In the genomic region with DNA sequence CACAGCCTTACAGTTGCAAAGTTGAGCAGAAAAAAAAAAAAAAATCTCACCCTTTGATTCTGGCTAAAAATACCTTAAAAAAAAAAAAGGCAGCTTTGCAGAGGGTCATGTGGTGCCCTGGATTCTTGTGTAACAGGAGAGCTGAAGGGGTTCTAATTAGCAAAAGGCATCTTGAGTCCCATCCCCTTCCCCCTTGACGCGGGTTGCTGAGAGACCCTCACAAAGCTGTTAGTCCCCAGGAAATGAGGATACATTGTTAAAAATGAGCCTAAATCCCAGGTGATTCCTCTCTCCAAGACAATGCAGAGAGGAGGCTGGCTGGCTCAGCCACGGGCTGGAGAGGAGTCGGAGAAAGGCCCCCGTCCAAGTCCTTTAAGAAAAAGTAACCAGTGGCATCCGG, we compare ENCODE assay signal across 9 mouse cellular contexts. TPM values are rescaled to one million over a fixed set of nuclear protein-coding genes. Genes with fewer than 3 reads are reported as not detected.
DNase-seq lines count a peak whose midpoint lies in the region; ATAC-seq and TF ChIP-seq lines count a peak whose summit lies in the region.
"Had no signal": no experiment of that assay in that cellular context is flagged by ENCODE, and none has a peak within 500 bp of the region (broad histone marks: within the 10 kb centered on the region; RNA-seq: fewer than 3 reads in every experiment).

No protein-coding gene starts in this region.

- 56% methylated on average over 6 of the region's 6 CpGs for WGBS in heart, embryonic 11.5 days (ENCODE audit: insufficient replicate concordance)
- WGBS in forebrain, embryonic 13.5 days, result 8% methylated on average over 6 of the region's 6 CpGs
- 26% methylated on average over 6 of the region's 6 CpGs for WGBS in midbrain, embryonic 11.5 days

- ATAC-seq in heart, embryonic 11.5 days (replicated peaks; ENCODE audit: insufficient number of reproducible peaks, low FRiP score, low TSS enrichment), result no peak
- ATAC-seq in forebrain, embryonic 13.5 days, result peak; percentile 11; the same call in 1 of the 2 replicates
- ATAC-seq in midbrain, embryonic 11.5 days (ENCODE audit: low FRiP score), result peak; percentile 40

- TF ChIP-seq CTCF in brain, embryonic 14.5 days (IDR thresholded peaks at IDR 0.05; ENCODE audit: borderline replicate concordance, extremely low read depth, insufficient read depth, insufficient read length), result no peak

- H3K36me3 ChIP-seq in heart, embryonic 11.5 days (ENCODE audit: control insufficient read depth, insufficient read depth, low read length), result no peaks in the 10 kb centered on the region
- no peaks in the 10 kb centered on the region for H3K36me3 ChIP-seq in forebrain, embryonic 13.5 days (ENCODE audit: poor library complexity, severe bottlenecking)
- no peaks in the 10 kb centered on the region for H3K36me3 ChIP-seq in midbrain, embryonic 11.5 days (ENCODE audit: control insufficient read depth, insufficient read depth, low read length)

- H3K4me1 ChIP-seq in heart, embryonic 11.5 days (ENCODE audit: control insufficient read depth, insufficient read depth, low read length), result peaks cover 6% of the 10 kb centered on the region
- peaks cover 50% of the 10 kb centered on the region for H3K4me1 ChIP-seq in forebrain, embryonic 13.5 days
- peaks cover 19% of the 10 kb centered on the region for H3K4me1 ChIP-seq in midbrain, embryonic 11.5 days (ENCODE audit: control insufficient read depth, insufficient read depth, low read length)

- H3K27me3 ChIP-seq in heart, embryonic 11.5 days (ENCODE audit: control insufficient read depth, insufficient read depth, low read length), result no peaks in the 10 kb centered on the region; the same call in 1 of the 2 replicates
- H3K27me3 ChIP-seq in forebrain, embryonic 13.5 days, result no peaks in the 10 kb centered on the region
- no peaks in the 10 kb centered on the region for H3K27me3 ChIP-seq in midbrain, embryonic 11.5 days (ENCODE audit: control insufficient read depth, insufficient read depth, low read length)

- no peaks in the 10 kb centered on the region for H3K9me3 ChIP-seq in heart, embryonic 11.5 days (replicated peaks; ENCODE audit: control insufficient read depth, low read length)
- no peaks in the 10 kb centered on the region for H3K9me3 ChIP-seq in forebrain, embryonic 13.5 days (replicated peaks)
- H3K9me3 ChIP-seq in midbrain, embryonic 11.5 days (ENCODE audit: control insufficient read depth, low read length), result no peaks in the 10 kb centered on the region

- DNase-seq in heart, adult 8-10 months (ENCODE audit: low spot score), result no peak
- peak; percentile 75 for DNase-seq in brain, embryonic 14.5 days (ENCODE audit: low read depth)
- peak; percentile 93 for DNase-seq in midbrain, embryonic 11.5 days (ENCODE audit: low spot score, missing footprints)
- no peak for DNase-seq in adrenal gland, adult (ENCODE audit: inconsistent age in 2 of 2, low spot score in 1 of 2)
- DNase-seq in gastrocnemius, postnatal 4 days (ENCODE audit: low spot score in 2 of 2), result no peak
- DNase-seq in embryo, embryonic 9.5 days (ENCODE audit: extremely low spot score), result no peak

- no peak overlapping the region for H3K27ac ChIP-seq in heart, embryonic 11.5 days (ENCODE audit: low read depth, low read length)
- peak overlapping the region; percentile 94 for H3K27ac ChIP-seq in forebrain, embryonic 13.5 days
- no peak overlapping the region for H3K27ac ChIP-seq in midbrain, embryonic 11.5 days (ENCODE audit: low read depth, low read length)

- no peak overlapping the region; the same call in 1 of the 2 replicates for H3K4me3 ChIP-seq in heart, embryonic 11.5 days (ENCODE audit: low read depth, low read length)
- 0 out of 2 replicates have a peak overlapping the region, but pooled peaks have one; percentile 16 for H3K4me3 ChIP-seq in forebrain, embryonic 13.5 days
- no peak overlapping the region for H3K4me3 ChIP-seq in midbrain, embryonic 11.5 days (ENCODE audit: low read depth, low read length)
- H3K4me3 ChIP-seq: heart, adult 2 months had no signal

- H3K9ac ChIP-seq in heart, embryonic 11.5 days (ENCODE audit: low read depth, low read length), result no peak overlapping the region
- H3K9ac ChIP-seq in forebrain, embryonic 13.5 days, result 0 out of 2 replicates have a peak overlapping the region, but pooled peaks have one; percentile 36
- H3K9ac ChIP-seq in midbrain, embryonic 11.5 days (ENCODE audit: low read length), result peak overlapping the region; percentile 87; the same call in 1 of the 2 replicates

- H3K4me2 ChIP-seq in heart, embryonic 11.5 days, result peak overlapping the region; percentile 85; the same call in 1 of the 2 replicates
- peak overlapping the region; percentile 51 for H3K4me2 ChIP-seq in forebrain, embryonic 13.5 days
- H3K4me2 ChIP-seq in midbrain, embryonic 11.5 days, result peak overlapping the region; percentile 57; the same call in 1 of the 2 replicates

- no peak for TF ChIP-seq POLR2A in brain, embryonic 14.5 days (IDR thresholded peaks at IDR 0.05; ENCODE audit: borderline replicate concordance, extremely low read depth, insufficient read depth, insufficient read length, poor library complexity, severe bottlenecking)

RNA-seq across cellular contexts. Expression of a gene that starts 36.6 kb away (rescaled TPM):
- polyA plus RNA-seq in heart, embryonic 11.5 days (2014; fragmentation: Nextera tagmentation; extraction: Ambion mirVana), result 53.3 and 58.4 TPM in 2 replicates
- total RNA-seq in heart, adult 8-10 months (2022), result 1 to 10 TPM; 1.5 to 5.8 (median 3.6) TPM
- 57.0 and 85.2 TPM in 2 replicates for polyA plus RNA-seq in brain, embryonic 14.5 days (2012; rRNA removed)
- polyA plus RNA-seq in forebrain, embryonic 13.5 days (2015; fragmentation: Nextera tagmentation; extraction: Ambion mirVana), result 110 and 114 TPM in 2 replicates
- 86.8 and 99.1 TPM in 2 replicates for polyA plus RNA-seq in midbrain, embryonic 11.5 days (2014; fragmentation: Nextera tagmentation; extraction: Ambion mirVana)
- total RNA-seq in gastrocnemius, postnatal 4 days (2021), result 1 to 10 TPM; 6.1 to 7.9 TPM

Comparison
In these comparisons a context has a peak if more than half of its experiments do, and no peak if none do; other contexts are left out.
1. DNase-seq: peak in brain, embryonic 14.5 days (single experiment) and midbrain, embryonic 11.5 days (single experiment); none in heart, adult 8-10 months (single experiment), adrenal gland, adult (0 of 2), gastrocnemius, postnatal 4 days (0 of 2) and embryo, embryonic 9.5 days (single experiment).
2. Peak in every context shown above with its lines, with median percentiles within 50 percentile points of each other: H3K4me2 ChIP-seq.